Mouse (Mus musculus) kidney, postnatal 25 days (tissue): ENCODE data around the gene Tmprss6.

ENCODE experiments used
- DNase-seq, 2 experiments: peaks; one replicate each; pipeline ENCODE4 v3.0.0; 2021; ENCODE audit warnings: mixed read lengths in 2 of 2

Gene Tmprss6

GRCm38 (mm10) chr15:78481448-78482000 lies 13.1 kb upstream of the Tmprss6 start:
- no peak for DNase-seq

DNA sequence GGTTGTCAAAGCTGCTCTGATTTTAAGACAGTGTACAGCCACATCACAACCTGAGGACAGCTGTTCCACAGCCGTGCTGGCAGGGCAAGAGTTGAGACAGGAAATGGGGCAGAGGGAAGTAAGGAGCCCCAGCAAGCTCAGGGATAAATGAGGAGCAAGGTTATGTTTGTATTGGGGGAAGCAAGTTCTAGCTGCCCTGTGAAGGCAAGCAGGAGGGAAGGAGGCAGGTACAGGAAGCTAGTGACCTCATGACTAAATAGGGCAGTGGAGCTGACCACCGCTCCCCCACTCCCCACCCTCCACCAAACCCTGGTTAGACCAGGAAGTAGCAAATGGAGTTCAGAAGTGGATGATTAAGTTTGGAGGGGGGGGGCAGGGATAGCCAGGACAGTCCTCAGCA lies 12.6 kb upstream of the Tmprss6 start:
- no peak for DNase-seq

DNA sequence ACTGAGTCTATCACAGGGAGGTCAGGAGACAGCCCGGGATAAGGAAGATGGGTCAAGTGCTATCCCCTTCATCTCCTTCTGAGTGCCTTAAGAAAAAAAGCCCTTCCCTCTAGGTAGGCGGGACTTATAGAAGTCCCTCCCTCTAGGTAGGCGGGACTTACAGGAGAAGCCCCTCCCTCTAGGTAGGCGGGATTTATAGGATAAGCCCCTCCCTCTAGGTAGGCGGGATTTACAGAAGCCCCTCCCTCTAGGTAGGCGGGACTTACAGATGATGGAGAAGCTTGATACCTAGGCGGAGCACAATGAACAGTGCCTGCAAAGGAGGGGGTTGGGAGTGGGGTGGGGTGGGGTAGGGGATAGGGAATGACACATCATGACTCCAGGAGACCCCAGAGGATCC lies 11.7 kb upstream of the Tmprss6 start:
- no peak for DNase-seq

DNA sequence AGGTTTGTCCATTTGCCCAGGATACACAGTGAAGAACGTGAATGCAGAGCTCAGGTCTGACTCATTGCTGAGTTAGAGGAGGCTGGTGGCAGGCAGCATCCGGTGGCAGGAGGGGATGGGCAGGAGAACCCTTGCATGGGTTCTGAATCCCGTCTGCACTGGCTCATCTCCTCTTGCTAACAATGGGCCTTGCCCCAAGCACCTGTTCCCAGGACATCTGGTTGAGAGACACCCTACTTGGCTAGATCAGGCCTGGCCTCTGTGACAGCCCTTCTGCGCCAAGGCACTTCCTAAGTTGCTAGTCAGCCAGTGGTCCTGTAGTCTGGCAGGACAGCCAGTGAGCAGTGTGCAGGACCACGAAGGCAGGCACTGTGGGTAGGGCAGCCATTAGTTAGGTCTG lies 11.0 kb upstream of the Tmprss6 start:
- no peak for DNase-seq

- DNase-seq, result no peak
These were observed 9.6 kb upstream of the Tmprss6 start for GRCm38 (mm10) chr15:78478073-78478472.

DNA sequence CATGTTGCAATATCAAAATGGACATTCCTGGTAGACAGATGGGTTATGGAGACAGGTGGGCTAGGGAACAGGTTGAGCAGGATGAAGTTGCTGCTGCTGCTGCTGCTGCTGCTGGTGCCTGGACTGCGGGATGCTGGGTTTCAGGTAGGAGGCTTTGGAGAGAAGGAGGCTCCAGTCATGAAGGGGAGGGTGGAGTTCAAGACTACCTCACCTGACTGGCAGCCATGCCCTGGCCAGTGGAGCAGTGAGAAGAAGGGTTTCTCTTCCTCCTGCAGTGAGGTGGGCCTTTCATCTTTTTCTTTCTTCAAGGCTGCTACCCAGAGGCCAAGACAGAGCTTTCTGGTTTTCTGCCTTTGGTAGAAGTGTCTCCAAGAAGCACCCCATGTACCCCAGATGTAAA lies 8.4 kb upstream of the Tmprss6 start:
- DNase-seq, result no peak

DNA sequence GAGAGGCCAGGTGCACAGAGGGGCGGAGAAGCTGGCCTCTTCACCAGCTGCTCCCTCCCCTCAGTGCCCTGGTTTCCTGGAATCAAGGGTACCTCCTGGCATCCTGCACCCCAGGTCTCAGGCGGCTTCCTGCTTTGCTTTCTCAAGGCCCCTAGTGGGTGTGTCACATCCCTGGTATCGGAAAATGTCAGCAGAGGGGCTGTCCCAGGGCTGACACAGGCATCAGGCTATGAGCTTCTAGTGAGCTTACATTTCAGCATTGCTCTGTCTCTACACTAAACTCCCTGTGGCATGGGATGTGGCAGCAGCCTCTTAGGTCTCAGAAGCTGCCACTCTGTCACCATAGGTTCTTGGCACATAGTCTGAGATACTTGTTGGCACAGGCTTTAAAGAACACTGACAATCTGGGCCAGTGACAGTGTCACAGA lies 7.2 kb upstream of the Tmprss6 start:
- DNase-seq, result no peak

DNA sequence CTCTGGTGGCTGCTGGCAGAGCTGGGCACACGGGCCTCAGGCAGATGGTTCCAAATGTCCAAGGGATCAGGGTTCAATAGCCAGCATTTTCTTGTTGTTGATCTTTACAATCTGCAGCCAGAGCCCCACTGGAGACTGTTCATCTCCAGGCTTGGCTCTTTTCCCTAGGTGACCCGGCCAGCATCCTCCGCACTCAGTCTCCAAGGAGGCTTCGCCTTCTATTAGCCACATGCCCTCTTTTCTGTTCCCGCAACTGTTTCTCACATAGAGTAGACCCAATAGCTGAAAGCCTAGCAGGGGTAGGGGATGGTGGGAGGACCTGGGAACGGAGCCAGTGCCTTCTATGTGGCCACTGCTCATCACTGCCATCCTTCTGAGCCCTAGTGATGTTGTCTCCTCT lies 5.0 kb upstream of the Tmprss6 start:
- no peak for DNase-seq

DNA sequence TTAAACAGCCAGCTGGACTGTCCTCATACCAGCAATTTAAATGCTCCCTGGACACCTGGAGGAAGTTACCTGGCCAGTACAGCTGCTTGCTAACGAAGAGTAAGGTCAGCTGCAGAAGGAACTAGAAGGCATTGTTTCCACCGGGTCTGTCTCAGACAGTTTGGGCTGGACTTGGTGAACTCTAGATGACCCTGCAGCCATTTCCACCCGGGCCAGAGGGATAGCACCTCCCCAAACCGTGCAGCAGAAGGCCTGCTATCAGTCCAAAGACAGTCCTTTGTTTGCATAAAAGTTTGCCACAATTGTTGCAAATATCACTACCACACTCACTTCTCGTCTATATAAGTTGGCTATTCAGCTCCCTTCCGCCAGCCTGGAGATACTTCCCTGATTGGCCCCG lies 3.5 kb upstream of the Tmprss6 start:
- DNase-seq, result no peak

- DNase-seq, result no peak
These were observed 2.3 kb upstream of the Tmprss6 start for GRCm38 (mm10) chr15:78470495-78471276.

DNA sequence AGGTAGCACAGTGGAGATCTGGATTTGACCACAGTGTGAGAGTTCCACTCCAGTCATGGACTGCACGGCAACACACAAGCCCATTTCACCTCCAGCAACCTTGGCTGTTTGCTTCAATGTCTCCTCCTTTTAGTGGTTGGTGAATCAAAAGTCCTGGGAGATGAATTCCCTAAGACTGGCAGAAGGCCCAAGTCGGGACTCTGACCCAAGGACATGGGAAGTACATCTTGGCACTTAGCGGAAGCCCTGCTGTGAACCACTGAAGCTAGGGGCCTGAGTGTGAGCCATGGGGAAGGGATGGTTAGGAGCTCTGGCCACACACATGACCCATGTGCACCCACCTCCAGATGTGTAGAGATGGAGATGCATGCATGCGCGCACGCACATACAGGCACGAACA lies 864 bp downstream of the Tmprss6 start:
- no peak for DNase-seq

GRCm38 (mm10) chr15:78466809-78467208 lies 1.6 kb downstream of the Tmprss6 start:
- DNase-seq, result no peak

DNA sequence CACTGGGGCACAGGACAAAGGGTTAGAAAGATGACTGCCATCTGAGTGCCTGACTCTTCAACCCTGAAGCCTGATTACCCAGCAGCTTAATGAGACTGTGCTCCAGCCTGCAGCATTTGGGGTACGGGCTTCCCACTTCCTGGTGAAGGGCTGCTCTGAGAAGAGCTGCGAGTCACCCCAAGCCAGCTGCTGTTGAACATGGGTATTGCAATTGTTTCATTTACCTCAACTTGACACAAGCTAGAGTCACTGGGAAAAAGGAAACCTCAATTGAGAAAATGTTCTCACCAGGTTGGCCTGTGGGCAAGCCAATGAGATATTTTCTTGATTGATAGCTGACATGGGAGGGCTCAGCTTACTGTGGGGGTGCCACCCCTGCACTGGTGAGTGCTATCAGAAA lies 5.5 kb downstream of the Tmprss6 start:
- DNase-seq, result no peak

DNA sequence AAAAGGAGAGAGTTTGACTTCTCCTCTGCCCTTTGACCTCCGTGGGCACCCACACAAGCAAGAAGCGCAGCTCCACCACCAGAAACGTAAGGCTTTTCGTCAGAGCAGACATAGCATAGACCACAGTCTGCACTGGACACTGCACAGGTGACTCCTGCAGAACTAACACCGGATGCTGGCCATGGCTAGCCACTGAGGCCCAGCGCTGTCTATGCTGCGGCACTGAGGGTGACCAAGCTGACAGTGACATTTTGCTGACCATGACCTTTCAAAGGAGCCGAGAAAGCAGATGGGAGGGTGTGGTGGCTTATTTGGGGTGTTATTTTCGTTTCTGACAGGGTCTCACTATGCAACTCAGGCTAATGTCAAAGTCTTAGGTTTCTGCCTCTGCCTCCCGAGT lies 11.2 kb downstream of the Tmprss6 start:
- DNase-seq, result no peak

- peak in 1 of 2 experiments; percentile 31 for DNase-seq
These were observed 12.4 kb downstream of the Tmprss6 start for GRCm38 (mm10) chr15:78456051-78456450.

- DNase-seq, result no peak
These were observed 13.3 kb downstream of the Tmprss6 start for GRCm38 (mm10) chr15:78455168-78455567.

GRCm38 (mm10) chr15:78452929-78453328 lies 15.5 kb downstream of the Tmprss6 start:
- no peak for DNase-seq

DNA sequence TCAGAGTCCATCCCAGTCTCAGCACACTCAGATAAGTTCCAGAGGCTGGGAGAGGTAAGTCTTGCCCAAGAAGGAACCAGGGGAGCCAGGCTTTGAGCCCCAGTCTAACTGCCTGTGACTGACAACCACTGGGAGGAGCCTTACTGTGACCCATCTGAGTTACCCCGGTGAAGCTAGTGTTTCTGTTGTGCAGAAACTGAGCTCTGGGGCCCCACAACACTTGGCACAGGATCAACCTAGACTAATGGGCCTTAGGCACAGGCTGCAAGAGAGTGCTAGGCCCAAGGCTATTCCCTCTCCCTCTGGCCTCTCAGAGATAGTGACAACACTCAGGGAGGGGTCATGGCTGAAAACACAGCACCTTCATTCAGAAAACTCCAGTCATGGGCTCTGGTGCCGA lies 17.2 kb downstream of the Tmprss6 start:
- no peak for DNase-seq

GRCm38 (mm10) chr15:78450419-78450768 lies 18.0 kb downstream of the Tmprss6 start:
- DNase-seq, result no peak

DNA sequence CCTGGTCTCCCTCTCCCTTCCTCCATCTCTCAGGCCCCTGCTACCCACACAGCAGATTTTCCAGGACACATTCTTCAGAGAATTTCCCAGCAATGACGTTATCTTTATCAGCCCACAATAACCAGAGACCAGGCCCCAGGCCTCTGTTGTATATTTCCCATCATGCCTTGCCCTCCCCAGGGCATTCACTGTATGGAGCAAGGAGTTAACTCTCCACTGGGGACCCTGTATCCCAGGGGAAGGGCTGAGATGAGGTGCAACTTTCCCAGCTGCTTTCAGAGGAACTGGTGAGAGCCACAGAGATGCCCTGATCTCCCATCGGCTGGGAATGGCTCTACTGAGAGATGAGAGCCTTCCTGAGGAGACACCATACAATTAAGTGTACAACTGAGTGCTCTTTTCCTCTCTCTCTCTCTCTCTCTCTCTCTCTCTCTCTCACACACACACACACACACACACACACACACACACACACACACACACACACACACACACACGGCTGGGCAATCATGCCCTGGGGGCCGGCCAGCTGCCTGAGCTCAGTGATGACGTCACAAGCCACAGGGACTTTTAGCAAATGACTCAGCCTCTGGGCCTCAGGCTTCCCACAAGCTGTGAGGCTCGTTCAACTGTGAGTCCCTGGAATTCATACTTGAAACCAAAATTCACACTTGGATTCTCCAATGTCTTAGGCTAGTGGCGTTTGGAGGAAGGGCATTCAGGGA lies 18.6 kb downstream of the Tmprss6 start:
- DNase-seq, result peak in 1 of 2 experiments; percentile 66

DNA sequence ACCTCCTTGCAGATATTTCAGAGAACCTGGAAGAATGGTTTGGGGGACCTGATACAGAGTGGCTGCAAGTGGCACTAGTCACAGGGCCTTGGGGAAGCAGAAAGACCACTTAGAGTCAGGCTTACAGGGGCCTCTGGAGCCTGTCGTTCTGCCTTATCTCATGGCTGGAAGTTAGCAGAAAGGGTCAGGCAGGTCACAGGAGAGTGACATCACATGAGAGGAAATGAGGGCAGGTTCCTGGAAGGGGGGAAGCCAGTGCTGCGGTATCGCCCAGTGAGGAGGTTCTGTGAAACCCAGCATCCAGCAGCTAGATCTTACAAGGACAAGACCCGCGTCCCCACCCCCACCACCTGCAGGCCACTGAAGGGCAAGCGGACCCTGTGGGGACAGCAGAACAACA lies 19.3 kb downstream of the Tmprss6 start:
- peak; percentile 27 to 35 for DNase-seq

DNA sequence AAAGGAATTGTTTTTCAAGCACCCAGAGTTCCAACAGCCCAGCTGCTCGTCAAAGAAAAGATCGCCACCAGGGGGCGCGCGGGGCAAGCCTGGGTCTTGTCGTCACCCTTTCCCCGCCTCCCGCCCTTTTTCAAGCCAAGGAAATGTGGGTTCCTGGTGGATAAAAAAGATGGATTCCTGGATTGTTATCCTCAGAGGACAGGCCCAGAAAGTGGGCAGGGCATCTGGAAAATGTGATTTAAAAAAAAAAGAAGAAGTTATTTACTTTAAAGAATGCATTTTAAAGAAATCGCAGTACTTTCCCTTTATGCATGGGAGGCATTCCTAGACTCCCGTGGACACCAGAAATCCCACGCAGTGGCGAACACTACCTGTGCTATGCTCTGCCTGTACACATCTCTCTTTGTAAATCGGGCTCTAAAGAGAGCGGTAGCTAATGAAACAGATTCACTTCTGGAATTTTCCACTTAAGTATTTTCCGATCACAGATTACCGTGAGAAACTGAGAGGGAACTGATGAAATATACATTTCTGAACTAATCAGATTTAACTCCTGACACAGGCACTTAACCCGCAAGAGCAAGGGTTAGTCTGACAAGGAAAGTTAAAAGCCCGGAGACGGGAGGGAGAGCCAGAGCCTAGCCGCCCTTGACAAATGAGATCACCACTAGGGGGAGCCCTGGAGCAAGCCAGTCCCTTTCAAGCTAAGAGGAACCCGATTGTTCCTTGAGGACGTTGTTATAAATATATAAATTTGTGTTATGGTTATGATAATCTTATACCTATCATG lies 20.5 kb downstream of the Tmprss6 start:
- DNase-seq, result peak; percentile 95 to 100

GRCm38 (mm10) chr15:78447121-78447520 lies 21.3 kb downstream of the Tmprss6 start:
- DNase-seq, result no peak
